Mouse (Mus musculus) left cerebral cortex, adult 9 months (tissue): ENCODE measurements at regions not wholly inside any gene's neighbourhood (a gene's known extent, or its start where the extent isn't known, plus 50 kb on each side); places are given as distances from the start of the nearest gene placed in this dataset.
A peak's percentile ranks its signal among the peaks of the same experiment; 100 is the strongest.
"Not testable (repeated sequence)": the region's sequence is repeated elsewhere in the genome, so short reads cannot be mapped to it uniquely, and the experiment has no call there.

Source experiments
- DNase-seq, 2 experiments: peaks; one replicate each; pipeline ENCODE4 v3.0.0; 2022; ENCODE audit warnings: low spot score in 2 of 2

DNA sequence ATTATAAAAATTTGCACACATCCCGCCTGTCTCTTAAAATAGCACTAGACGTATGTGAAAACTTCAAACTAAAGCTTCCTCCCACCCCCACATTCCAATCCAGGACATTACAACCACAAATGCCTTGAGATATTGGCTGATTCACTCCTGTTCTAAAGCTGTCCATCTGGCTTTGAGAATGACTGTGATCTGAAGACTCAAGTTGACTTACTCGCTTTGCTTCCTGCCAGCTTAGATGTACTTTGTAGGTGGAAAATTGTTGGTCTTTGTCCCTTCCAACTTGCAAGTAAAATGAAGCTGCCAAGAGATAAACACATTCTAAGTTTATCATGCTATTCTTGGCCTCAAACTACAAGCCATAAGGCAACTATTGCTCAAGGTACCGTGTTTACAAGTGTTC is 779.7 kb downstream of the Cetn3 start:
- DNase-seq: peak in 1 of 2 experiments; percentile 44

DNA sequence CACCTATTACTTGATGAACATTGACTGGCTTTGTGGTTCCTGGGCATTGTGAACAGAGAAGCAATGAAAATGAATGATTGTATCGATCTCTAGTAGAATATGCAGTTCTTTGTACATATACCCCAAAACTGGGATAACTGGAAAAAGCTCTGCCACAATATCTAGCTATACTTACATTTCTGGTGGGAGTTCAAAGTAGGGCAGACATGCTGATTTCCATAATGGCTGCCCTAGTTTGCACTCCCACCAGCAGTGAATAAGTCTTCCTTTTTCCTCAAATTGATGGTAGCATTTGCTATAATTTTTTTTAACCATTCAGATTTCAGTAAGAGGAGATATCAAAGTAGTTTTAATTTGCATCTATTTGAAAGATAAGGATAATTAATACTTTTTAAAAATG is 788.0 kb downstream of the Cetn3 start:
- DNase-seq: no peak

- no peak for DNase-seq
Observed at GRCm38 (mm10) chr13:82577937-82578336, 795.1 kb downstream of the Cetn3 start.

DNA sequence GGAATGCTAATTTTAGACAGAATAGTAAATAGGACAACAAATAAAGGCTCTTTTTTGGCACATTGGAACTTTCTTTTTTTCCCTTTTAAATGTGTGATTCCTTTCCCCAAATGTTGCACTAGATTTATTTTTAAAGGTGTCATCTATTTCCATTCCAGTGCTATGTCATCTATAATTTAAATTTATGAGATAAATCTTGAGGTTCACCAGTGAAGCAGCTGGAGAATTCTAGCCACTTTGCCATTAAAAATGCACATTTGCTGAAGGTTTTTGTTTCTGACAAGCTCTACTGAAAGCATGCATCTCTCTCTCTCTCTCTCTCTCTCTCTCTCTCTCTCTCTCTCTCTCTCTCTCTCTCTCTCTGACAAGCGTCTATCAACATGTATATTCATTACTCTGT is 803.5 kb downstream of the Cetn3 start:
- no peak for DNase-seq

DNA sequence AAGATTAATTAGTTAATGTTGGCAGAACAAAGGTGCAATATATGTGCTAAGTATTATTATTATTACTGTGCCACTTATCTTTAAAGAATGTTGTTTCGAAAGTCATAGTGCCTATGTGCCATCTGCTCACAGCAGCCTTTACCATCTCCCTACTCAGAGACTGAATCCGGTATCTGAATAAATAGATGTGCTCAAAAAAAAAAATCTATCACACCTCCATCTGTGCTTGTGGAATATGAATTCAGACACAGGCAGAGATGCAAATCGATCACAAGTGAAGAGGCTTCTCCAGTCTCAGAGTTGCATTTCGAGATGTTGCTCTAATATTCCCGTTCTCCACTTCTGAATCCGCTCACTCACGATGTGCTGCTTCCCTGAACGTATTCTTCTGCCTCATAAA is 811.0 kb downstream of the Cetn3 start:
- peak; percentile 26 to 40 for DNase-seq

GRCm38 (mm10) chr13:82595566-82595965 is 812.7 kb downstream of the Cetn3 start:
- DNase-seq: no peak

DNA sequence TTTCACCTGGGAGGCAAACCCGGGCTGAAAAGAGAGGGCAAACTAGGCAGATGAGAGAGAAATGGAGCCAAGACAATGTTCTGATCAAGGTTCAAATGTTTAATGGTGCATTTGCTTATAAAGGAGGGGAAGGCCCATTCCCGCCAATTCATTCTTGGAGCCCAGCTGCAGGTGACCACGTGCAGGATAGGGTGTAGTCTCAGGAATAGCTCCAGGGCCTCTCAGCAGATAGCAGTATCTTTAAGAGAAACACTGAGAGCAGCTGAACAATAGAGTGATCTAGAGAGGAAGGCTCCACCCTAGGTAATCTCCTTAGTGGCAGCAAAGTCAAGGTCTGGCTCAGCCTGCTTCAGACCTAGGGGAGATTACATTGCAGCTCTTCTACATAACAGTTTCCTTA is 823.0 kb downstream of the Cetn3 start:
- not testable (repeated sequence) for DNase-seq

- peak in 1 of 2 experiments; percentile 8 for DNase-seq
Observed at GRCm38 (mm10) chr13:82619005-82619653, 836.3 kb downstream of the Cetn3 start.

- no peak for DNase-seq
Observed at GRCm38 (mm10) chr13:82620036-82620435, 837.2 kb downstream of the Cetn3 start.

GRCm38 (mm10) chr13:82620749-82621148 is 837.9 kb downstream of the Cetn3 start:
- DNase-seq: no peak

- not testable (repeated sequence) for DNase-seq
Observed at GRCm38 (mm10) chr13:82628727-82629126, 845.9 kb downstream of the Cetn3 start.
